Mouse (Mus musculus): ENCODE data around the gene Gla.

DNA sequence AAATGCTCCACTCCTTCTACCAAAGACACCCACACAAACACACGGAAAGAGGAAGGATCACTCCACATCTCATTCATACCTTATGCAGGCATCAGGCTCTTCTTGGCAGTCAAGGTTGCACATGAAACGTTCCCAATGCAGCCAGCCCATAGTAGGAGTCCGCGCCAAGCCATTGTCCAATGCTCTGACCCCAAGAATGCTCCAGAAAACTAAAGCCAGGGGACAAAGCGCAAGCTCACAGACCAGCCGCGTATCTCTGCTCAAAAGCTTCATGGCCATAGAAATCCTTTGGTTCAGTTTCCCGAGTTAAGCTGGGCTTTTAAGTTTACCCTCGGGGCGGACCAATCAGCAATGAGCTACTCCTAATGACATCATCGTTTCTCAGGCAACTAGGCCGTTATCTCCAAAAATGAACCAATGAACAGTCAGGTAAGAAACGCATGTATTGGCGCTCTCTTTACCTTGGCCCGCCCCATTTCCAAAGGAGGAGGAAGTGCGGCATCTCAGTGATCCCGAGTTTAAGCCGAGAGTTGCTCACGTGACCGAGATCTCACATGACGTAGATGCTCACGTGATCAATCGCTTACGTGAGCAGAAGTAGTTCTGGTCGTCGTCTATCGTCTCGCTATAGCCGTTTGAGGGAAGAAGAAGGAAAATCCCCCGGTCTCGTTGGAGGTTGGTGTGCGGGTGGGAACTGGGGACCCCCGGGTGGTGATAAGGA, at the start of gene Gla, which contains the start of gene Hnrnph2:
- TF ChIP-seq FLI1 (IDR thresholded peaks at IDR 0.05; ENCODE audit: low read length): no peak
- no peak for TF ChIP-seq GATA1 (IDR thresholded peaks at IDR 0.05; ENCODE audit: borderline replicate concordance, low read length)
